Mouse (Mus musculus): ENCODE results near the gene Atf7. TPM values are rescaled to one million over a fixed set of nuclear protein-coding genes. Genes with fewer than 3 reads are reported as not detected.

Gene Atf7
- polyA plus RNA-seq, 1 experiment, result 84.6 TPM

DNA sequence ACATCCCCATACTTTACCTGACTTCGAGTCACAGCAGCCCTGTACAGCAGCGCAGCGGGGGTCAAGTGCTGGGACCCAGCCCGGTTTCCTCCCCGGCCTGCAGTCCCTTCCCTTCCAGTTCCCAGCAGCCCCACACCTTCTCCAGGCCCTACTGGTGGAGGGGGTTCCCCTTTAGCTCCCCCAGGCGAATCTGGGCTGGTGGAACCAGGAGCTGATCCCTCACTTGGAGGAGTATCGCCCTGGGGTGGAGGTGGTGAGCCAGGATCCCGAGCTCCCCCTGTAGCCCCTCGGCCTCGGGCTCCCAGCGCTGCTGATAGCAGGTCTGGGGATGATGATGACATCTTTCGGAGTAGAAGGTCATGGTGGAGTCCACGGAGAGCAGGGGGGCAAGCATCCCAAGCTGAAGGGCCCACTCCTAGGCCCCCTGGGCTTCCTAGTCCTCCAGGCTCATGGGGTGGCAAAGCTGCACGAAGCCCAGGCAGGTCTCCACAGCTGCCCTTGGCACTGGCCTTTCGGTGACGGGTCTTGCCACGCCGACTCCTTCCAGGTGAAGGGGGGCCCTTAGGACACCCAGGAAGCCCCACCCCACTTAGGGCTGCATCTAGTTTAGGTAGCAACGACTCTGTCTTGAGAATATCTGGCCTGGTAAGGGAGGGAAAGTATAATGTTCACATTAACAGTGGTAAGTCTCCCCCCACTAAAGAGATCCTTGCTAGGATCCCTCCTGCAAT is 124.0 kb downstream of the Atf7 start:
- DNase-seq, result no peak
- 87% methylated on average over 19 of the region's 19 CpGs for WGBS
- Histone ChIP-seq H3K4me3 (ENCODE audit: insufficient read depth, low read depth, low read length) (no peak overlapping the region), H3K27me3 (replicated peaks; ENCODE audit: control insufficient read depth, insufficient read depth, low read length) (no peaks in the 10 kb centered on the region), H3K27ac (ENCODE audit: insufficient read depth, low read depth, low read length) (no peak overlapping the region), H3K36me3 (ENCODE audit: control insufficient read depth, insufficient read depth, low read length) (peaks cover 9% of the 10 kb centered on the region), H3K4me1 (ENCODE audit: control insufficient read depth, insufficient read depth, low read length) (no peaks in the 10 kb centered on the region)
- TF ChIP-seq POLR2A (IDR thresholded peaks at IDR 0.05; ENCODE audit: low read depth, low read length), result no peak
- no peak for TF ChIP-seq CTCF (conservative IDR thresholded peaks at IDR 0.05; ENCODE audit: insufficient read depth, insufficient read length, low read depth, low read length)

DNA sequence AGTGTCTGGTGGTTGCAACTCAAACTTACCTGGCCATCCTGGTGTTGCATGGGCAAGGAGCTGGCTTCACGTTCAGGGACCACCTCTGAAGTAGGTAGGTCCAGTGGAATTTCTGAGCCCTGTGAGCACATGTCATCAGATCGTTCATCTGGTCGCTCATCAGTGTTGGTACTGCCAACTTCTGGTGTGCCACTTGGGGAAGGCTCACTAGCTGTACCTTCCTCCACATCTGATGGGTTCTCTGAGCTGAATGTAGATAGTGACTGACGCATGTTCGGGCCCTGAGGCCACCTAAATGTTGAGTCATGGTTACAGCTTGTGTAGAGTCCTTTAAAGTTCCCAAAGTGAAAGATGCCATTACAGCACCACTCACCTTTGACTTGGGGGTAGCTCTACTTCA is 124.8 kb downstream of the Atf7 start:
- WGBS, result 85% methylated on average over 5 of the region's 5 CpGs
- no peak overlapping the region for H3K4me3 ChIP-seq (ENCODE audit: insufficient read depth, low read depth, low read length)
- H3K27ac ChIP-seq (ENCODE audit: insufficient read depth, low read depth, low read length), result no peak overlapping the region
- no peak for TF ChIP-seq POLR2A (IDR thresholded peaks at IDR 0.05; ENCODE audit: low read depth, low read length)
- no peak for TF ChIP-seq CTCF (conservative IDR thresholded peaks at IDR 0.05; ENCODE audit: insufficient read depth, insufficient read length, low read depth, low read length)
- no peak for DNase-seq
- H3K36me3 ChIP-seq (ENCODE audit: control insufficient read depth, insufficient read depth, low read length), result peaks cover 9% of the 10 kb centered on the region
- no peaks in the 10 kb centered on the region for H3K4me1 ChIP-seq (ENCODE audit: control insufficient read depth, insufficient read depth, low read length)
- H3K27me3 ChIP-seq (replicated peaks; ENCODE audit: control insufficient read depth, insufficient read depth, low read length), result no peaks in the 10 kb centered on the region

DNA sequence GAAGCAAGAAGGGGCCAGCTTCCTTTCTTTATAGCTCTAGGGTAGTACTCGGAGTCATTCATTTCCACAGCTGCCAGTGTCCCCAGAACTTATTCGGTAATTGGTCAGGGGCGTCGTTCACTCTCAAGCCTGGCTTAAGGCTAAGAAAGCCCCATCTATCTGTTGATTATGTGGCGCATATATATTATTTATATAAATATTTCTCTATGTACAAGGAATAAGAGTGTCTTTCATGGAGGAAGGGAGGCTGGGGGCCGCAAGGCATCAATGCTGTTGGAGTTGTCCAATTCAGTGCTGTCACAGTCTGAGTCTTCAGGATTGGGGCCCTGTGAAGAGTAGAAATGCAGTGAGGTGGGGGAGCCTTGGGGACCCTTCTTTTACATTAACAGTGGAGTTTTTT is 125.4 kb downstream of the Atf7 start:
- no peak overlapping the region for H3K27ac ChIP-seq (ENCODE audit: insufficient read depth, low read depth, low read length)
- no peak overlapping the region for H3K4me3 ChIP-seq (ENCODE audit: insufficient read depth, low read depth, low read length)
- no peaks in the 10 kb centered on the region for H3K27me3 ChIP-seq (replicated peaks; ENCODE audit: control insufficient read depth, insufficient read depth, low read length)
- TF ChIP-seq POLR2A (IDR thresholded peaks at IDR 0.05; ENCODE audit: low read depth, low read length) (no peak), CTCF (conservative IDR thresholded peaks at IDR 0.05; ENCODE audit: insufficient read depth, insufficient read length, low read depth, low read length) (no peak)
- no peak for DNase-seq
- H3K4me1 ChIP-seq (ENCODE audit: control insufficient read depth, insufficient read depth, low read length), result no peaks in the 10 kb centered on the region
- peaks cover 11% of the 10 kb centered on the region for H3K36me3 ChIP-seq (ENCODE audit: control insufficient read depth, insufficient read depth, low read length)
- WGBS, result 87% methylated on average over 6 of the region's 6 CpGs

- 56% methylated on average over 3 of the region's 3 CpGs for WGBS
- no peaks in the 10 kb centered on the region for H3K27me3 ChIP-seq (replicated peaks; ENCODE audit: control insufficient read depth, insufficient read depth, low read length)
- peaks cover 11% of the 10 kb centered on the region for H3K36me3 ChIP-seq (ENCODE audit: control insufficient read depth, insufficient read depth, low read length)
- no peak overlapping the region for H3K4me3 ChIP-seq (ENCODE audit: insufficient read depth, low read depth, low read length)
- DNase-seq, result no peak
- TF ChIP-seq CTCF (conservative IDR thresholded peaks at IDR 0.05; ENCODE audit: insufficient read depth, insufficient read length, low read depth, low read length) (no peak), POLR2A (IDR thresholded peaks at IDR 0.05; ENCODE audit: low read depth, low read length) (no peak)
- H3K4me1 ChIP-seq (ENCODE audit: control insufficient read depth, insufficient read depth, low read length), result no peaks in the 10 kb centered on the region
- no peak overlapping the region for H3K27ac ChIP-seq (ENCODE audit: insufficient read depth, low read depth, low read length)
These were observed 125.9 kb downstream of the Atf7 start for GRCm38 (mm10) chr15:102499370-102499769.

- WGBS, result 76% methylated on average over 3 of the region's 3 CpGs
- no peak for TF ChIP-seq POLR2A (IDR thresholded peaks at IDR 0.05; ENCODE audit: low read depth, low read length)
- TF ChIP-seq CTCF (conservative IDR thresholded peaks at IDR 0.05; ENCODE audit: insufficient read depth, insufficient read length, low read depth, low read length), result no peak
These were observed 126.9 kb downstream of the Atf7 start for GRCm38 (mm10) chr15:102498322-102498721.

DNA sequence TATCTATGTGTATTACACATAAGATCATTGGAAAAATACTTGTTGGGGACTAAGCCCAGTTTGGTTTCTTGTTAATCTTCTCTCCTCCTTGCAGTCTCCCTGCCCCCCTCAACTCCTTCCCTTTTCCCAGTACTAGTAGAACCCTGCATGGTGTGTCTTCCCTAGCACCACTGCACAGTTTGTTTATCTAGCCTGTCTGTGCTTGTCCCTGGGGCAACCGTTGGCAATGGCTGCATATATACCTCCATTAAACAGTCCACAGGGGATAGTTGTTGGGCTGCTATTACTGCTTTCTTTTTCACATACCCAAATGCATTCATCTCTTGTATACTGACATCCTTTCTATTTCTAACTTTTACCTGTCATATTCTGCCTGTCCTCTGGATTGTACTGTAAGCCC is 137.6 kb downstream of the Atf7 start:
- Histone ChIP-seq H3K4me1 (ENCODE audit: control insufficient read depth, insufficient read depth, low read length) (no peaks in the 10 kb centered on the region), H3K27ac (ENCODE audit: insufficient read depth, low read depth, low read length) (no peak overlapping the region), H3K27me3 (replicated peaks; ENCODE audit: control insufficient read depth, insufficient read depth, low read length) (no peaks in the 10 kb centered on the region), H3K36me3 (ENCODE audit: control insufficient read depth, insufficient read depth, low read length) (peaks cover 30% of the 10 kb centered on the region), H3K4me3 (ENCODE audit: insufficient read depth, low read depth, low read length) (no peak overlapping the region)
- TF ChIP-seq CTCF (conservative IDR thresholded peaks at IDR 0.05; ENCODE audit: insufficient read depth, insufficient read length, low read depth, low read length) (no peak), POLR2A (IDR thresholded peaks at IDR 0.05; ENCODE audit: low read depth, low read length) (no peak)
- 62% methylated on average over 1 of the region's 1 CpGs for WGBS
- no peak for DNase-seq

More at GRCm38 (mm10) chr15:102498322-102498721, 126.9 kb downstream of the Atf7 start:
- H3K4me3 ChIP-seq (ENCODE audit: insufficient read depth, low read depth, low read length), result no peak overlapping the region
- H3K36me3 ChIP-seq (ENCODE audit: control insufficient read depth, insufficient read depth, low read length), result peaks cover 16% of the 10 kb centered on the region
- DNase-seq, result no peak
- H3K27me3 ChIP-seq (replicated peaks; ENCODE audit: control insufficient read depth, insufficient read depth, low read length), result no peaks in the 10 kb centered on the region
- no peaks in the 10 kb centered on the region for H3K4me1 ChIP-seq (ENCODE audit: control insufficient read depth, insufficient read depth, low read length)
- H3K27ac ChIP-seq (ENCODE audit: insufficient read depth, low read depth, low read length), result no peak overlapping the region

DNA sequence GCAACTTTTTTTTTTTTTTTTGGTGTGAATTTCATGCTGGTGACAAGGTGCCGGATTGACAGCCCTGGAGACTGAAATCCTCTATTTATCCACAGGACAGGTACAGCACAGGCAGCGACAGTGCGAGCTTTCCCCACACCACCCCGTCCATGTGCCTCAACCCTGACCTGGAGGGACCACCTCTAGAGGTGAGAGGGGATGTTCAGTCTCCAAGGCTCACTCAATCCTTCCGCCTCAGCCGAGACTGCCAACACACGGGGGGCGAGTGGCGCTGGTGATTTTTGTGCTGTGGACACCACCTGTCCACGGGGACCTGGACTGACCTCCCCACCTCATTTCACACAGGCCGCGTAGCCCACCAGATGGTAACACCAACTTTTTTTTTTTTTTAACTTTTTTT is 139.4 kb downstream of the Atf7 start:
- 85% methylated on average over 12 of the region's 12 CpGs for WGBS
- Histone ChIP-seq H3K27ac (ENCODE audit: insufficient read depth, low read depth, low read length) (no peak overlapping the region), H3K36me3 (ENCODE audit: control insufficient read depth, insufficient read depth, low read length) (peaks cover 29% of the 10 kb centered on the region), H3K4me1 (ENCODE audit: control insufficient read depth, insufficient read depth, low read length) (no peaks in the 10 kb centered on the region), H3K4me3 (ENCODE audit: insufficient read depth, low read depth, low read length) (no peak overlapping the region), H3K27me3 (replicated peaks; ENCODE audit: control insufficient read depth, insufficient read depth, low read length) (no peaks in the 10 kb centered on the region)
- TF ChIP-seq CTCF (conservative IDR thresholded peaks at IDR 0.05; ENCODE audit: insufficient read depth, insufficient read length, low read depth, low read length) (no peak), POLR2A (IDR thresholded peaks at IDR 0.05; ENCODE audit: low read depth, low read length) (no peak)
- DNase-seq, result no peak

All from kidney, adult 2 months (tissue).